Mouse (Mus musculus) liver, adult 2 months (tissue): ENCODE measurements at regions not wholly inside any gene's neighbourhood (a gene's known extent, or its start where the extent isn't known, plus 50 kb on each side); places are given as distances from the start of the nearest gene placed in this dataset.

Source experiments
- CTCF ChIP-seq: fragments of 200-500 bp; IDR thresholded peaks from 2 replicates; pipeline ENCODE4 v1.5.1; 2011; ENCODE audit warnings: low read depth, low read length, control low read depth
- POLR2A ChIP-seq: fragments of 200-500 bp; IDR thresholded peaks from 2 replicates; pipeline ENCODE4 v1.6.1; 2011; ENCODE audit warnings: low read length, control low read depth; ENCODE audit not compliant: insufficient read depth; ENCODE audit errors: extremely low read depth

GRCm38 (mm10) chr15:52136693-52137092, 1748.0 kb upstream of the Gm7489 start:
- TF ChIP-seq CTCF (no peak), POLR2A (no peak)
